Mouse (Mus musculus): Measurements from ENCODE around the gene Zfp971. TPM values are rescaled to one million over a fixed set of nuclear protein-coding genes. Genes with fewer than 3 reads are reported as not detected.

Zfp971 gene
- 0.22 and 1.8 TPM in 2 replicates for polyA plus RNA-seq (2012; rRNA removed; ENCODE audit: low replicate concordance)

DNA sequence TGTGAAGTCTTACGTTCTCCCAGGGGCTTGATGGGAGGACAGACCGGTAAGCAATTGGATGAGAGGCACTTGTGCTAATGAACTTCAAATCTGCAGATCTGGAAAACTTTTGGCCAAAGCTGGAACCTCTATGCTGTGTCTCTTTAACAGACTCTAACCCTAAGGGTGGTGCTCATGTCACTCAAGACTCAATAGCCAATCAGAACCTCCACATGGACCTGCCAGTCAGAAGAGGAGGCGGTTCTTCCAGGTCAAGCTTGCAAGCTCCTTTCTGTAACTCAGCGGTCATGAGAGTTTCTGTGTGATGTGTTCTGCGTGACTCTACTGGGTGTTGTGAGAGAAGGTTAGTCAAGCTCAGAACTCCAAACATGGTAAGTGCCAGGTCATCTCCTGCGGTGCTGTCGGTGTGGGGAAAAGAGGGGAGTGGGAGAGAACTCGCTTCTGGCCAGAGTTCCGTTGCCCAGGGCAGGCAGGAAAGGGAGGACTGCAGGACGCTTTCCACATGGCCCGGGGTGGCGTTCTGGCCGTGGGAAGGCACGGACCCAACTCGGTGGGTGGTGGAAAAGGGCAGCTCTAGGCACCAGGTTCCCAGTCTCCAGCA lies at the start of gene Zfp971:
Zfp971 (plus strand) TSS at position 274 of the 601 bp plus-strand sequence.

GRCm38 (mm10) chr2:178078166-178078717 lies 55.2 kb downstream of the Zfp971 start, which contains the start of gene Zfp931:
TSS of gene Zfp931 (minus strand) at chr2:178078476.

Other genes starting within 250 kb of the Zfp971 start
- gene Gm14325, start 182.9 kb upstream of the Zfp971 start, polyA plus RNA-seq (2012; rRNA removed; ENCODE audit: low replicate concordance) = 3.9 and 8.3 TPM in 2 replicates
- gene Gm14327, start 126.2 kb upstream of the Zfp971 start, polyA plus RNA-seq (2012; rRNA removed; ENCODE audit: low replicate concordance) = 0.33 and 1.5 TPM in 2 replicates
- not detected in 2 replicates for gene Zfp972, start 97.7 kb upstream of the Zfp971 start, polyA plus RNA-seq (2012; rRNA removed; ENCODE audit: low replicate concordance)
- 0.55 and 5.8 TPM in 2 replicates for gene Gm14326, start 66.0 kb upstream of the Zfp971 start, polyA plus RNA-seq (2012; rRNA removed; ENCODE audit: low replicate concordance)
- gene Zfp931, start 55.2 kb downstream of the Zfp971 start, polyA plus RNA-seq (2012; rRNA removed; ENCODE audit: low replicate concordance) = 0.66 and 2.8 TPM in 2 replicates
- gene Phactr3, start 95.7 kb downstream of the Zfp971 start, polyA plus RNA-seq (2012; rRNA removed; ENCODE audit: low replicate concordance) = 0.22 TPM in 1 of 2 replicates, not detected in the other